Mouse (Mus musculus): ENCODE results near the gene Inppl1. TPM values are rescaled to one million over a fixed set of nuclear protein-coding genes. Genes with fewer than 3 reads are reported as not detected.

Gene Inppl1
- 70.0 and 73.6 TPM in 2 replicates for polyA plus RNA-seq (2012; rRNA removed)

GRCm38 (mm10) chr7:101837606-101838471 is at the start of gene Inppl1:
Gene Inppl1 (minus strand): TSS chr7:101838229.
- peak; percentile 42 for DNase-seq (ENCODE audit: low read depth)

DNA sequence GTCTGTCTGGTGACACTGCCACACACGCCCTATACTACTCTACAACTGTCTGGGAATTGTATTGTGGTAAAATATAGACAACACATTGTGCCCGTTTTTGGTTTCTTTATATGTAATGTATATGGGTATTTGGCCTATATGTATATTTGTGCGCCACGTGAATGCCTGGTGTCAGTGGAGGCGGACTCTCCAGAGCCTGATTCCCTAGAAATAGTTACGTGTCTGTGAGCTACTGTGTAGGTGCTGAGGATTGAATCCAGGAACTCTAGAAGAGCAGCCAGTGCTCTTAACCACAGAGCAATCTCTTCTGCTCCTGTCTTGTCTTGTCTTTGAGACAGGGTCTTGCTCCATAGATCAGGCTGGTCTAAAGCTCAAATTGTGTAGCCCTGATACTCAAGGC is 48.2 kb upstream of the Inppl1 start:
- DNase-seq (ENCODE audit: low read depth), result no peak

- no peak for DNase-seq (ENCODE audit: low read depth)
Observed at GRCm38 (mm10) chr7:101884160-101884559, 46.1 kb upstream of the Inppl1 start.

- DNase-seq (ENCODE audit: low read depth), result no peak
Observed at GRCm38 (mm10) chr7:101882413-101883154, 44.6 kb upstream of the Inppl1 start.

DNA sequence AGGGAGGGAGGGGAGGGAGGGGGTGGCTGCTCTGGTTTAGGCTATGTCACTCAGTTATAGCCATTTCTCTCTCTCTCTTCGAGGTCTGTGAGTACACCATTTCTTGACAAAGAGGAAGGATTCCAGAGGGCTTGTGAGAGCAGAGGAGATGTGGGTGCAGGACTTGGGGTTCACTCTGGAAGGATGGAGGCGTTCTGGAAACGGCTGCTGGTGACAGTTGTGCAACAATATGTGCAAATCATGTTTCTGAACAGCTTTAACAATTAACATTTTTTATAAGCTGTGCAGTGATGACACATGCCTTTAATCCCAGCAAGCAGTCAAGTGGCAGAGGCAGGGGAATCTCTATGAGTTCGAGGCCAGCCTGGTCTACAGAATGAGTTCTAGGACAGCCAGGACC is 42.8 kb upstream of the Inppl1 start:
- DNase-seq (ENCODE audit: low read depth), result no peak

GRCm38 (mm10) chr7:101875978-101876377 is 37.9 kb upstream of the Inppl1 start:
- no peak for DNase-seq (ENCODE audit: low read depth)

DNA sequence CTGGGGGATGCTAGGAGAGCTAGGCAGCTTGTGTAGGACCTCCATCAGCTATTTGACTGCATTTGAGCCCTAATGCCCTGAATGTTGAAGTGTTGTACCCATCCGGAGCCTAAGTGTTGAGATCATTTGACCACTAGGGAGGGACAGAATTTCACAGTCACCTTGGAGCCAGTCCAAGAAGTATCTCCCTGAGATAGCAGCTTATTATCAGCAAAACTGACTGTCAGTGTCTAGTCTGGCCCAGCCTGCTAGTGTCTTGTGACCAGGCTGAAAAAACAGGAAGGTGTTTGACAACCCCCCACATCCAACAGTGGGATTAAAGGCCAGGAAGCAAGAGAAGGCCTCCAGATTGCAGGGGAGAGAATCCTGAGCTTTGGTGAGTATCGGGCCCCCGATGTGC is 33.3 kb upstream of the Inppl1 start:
- DNase-seq (ENCODE audit: low read depth), result no peak

- DNase-seq (ENCODE audit: low read depth), result no peak
Observed at GRCm38 (mm10) chr7:101870629-101871028, 32.6 kb upstream of the Inppl1 start, which contains the start of gene Folr1. Gene Folr1 (minus strand): TSS chr7:101870788.

DNA sequence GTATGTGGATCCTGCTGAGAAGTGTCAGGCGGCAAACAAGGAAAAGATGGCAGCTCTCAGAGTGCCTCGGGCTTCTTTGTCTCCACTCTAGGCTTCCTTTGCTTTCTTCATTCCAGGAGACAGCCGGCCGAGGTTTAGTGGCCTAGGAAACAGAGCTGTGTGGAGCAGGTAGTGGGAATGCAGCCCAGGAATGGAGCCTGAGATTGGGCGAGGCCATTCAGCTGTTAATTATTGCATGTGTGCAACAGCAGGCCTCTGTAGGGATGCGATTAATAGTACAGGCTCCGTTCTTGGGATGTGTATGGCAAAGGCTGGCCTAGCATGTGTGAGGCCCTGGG is 31.1 kb upstream of the Inppl1 start:
- no peak for DNase-seq (ENCODE audit: low read depth)

DNA sequence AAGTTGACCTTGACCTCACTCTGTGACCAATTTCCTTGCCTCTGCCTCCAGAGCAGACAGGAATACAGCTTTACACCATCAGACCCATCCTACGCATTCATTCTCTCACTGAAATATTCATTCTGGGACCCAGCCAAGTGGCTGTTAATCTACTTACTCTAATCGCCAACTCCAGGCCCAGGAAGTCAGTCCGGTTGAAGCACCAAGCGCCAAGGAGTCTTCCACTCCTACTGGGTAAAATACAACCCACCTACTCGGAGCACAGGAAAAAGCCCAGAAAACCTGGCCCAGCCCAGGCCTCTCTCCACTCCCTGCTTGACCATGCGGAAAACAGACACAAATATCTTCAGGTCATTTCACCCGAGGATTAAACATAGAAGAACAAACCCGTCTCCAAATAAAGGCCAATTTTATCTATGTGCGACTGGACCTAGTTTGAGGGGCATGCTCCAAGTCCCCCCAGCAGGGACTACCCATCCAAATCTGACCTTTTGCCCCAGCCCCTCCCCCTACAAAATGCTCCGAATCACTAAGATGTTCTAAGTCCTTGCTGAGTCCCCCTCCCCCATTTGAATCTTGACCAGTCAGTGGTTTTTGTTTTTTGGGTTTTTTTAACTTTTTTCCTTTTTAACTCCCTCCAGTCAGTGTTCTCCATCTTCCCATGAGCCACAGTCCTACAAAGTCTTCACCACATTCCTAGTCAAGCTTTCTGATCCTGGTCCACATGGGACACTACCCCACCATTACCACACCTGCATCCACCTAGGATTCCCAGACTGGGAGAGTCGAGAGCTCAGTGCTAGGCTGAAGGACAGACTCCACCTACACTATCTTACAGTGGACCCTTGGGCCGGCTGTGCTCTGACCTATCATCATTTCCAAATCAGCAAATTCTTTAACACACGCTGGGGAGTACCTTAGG is 30.5 kb upstream of the Inppl1 start:
- peak; percentile 85 for DNase-seq (ENCODE audit: low read depth)

DNA sequence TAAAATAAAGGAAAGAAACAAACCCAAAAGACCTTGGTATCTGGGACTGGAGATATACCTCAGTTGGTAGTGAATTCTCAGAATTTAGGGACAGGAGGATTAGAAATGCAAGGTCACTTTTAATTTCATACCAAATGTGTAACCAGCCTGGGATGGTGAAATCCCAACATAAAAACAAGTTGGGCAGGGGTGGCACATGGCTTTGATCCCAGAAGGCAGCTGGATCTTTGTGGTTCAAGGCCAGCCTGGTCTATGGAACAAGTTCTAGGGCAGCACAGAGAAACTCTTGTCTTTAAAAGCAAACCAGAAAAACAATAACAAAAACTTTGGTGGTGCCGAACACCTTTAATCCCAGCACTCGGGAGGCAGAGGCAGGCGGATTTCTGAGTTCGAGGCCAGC is 29.5 kb upstream of the Inppl1 start:
- no peak for DNase-seq (ENCODE audit: low read depth)

DNA sequence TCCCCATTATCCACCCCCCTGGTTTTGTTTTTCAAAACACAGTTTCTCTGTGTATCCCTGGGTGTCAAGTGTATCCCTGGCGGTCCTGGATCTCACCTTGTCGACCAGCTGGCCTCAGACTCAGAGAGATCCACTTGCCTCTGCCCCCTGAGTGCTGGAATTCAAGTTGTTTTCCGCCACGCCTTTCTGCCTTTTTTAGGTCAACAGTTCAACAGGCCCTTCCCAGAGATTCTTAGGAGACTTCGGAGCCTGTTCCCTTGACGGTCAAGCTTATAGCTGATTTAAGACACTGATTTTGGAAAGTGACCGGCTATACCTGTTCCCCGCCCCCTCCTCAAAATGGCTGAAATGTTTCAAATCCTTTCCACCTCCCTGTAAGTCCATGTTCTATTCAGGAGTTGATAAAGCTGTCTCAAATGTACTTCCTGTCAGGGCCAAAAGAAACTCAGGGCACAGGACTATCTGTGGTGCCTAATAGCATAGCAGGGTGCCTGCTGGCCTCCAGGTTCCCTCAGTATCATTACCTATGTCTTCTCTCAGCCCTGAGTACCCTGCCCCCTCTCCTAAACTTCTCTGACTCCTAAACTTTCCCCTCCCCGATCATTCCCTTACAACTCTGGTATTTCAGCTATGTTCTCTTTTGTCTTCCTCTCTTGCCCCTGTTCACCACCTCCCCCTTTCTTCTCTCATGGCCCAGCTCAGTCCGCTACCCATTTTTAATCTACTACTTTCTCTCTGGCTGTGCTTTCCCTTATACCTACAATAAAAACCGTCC is 28.6 kb upstream of the Inppl1 start:
- no peak for DNase-seq (ENCODE audit: low read depth)

GRCm38 (mm10) chr7:101863415-101863814 is 25.4 kb upstream of the Inppl1 start, which contains the start of gene Anapc15:
Gene Anapc15 (plus strand): TSS chr7:101863715.
- DNase-seq (ENCODE audit: low read depth), result no peak

DNA sequence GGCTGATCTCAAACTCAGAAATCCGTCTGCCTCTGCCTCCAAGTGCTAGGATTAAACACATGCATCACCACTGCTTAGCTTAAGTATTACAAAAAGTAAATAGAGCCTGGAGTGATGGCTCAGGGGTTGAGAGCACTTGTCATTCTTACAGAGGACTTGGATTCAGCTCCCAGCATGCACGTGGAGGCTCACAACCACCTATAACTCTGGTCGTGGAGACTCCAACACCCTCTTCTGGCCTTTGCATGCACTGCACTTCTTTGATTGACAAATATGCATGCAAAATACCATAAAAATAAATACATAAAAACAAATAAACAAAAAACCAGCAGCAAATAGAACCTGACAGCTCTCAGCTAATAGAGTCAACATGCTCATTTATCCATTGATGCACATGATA is 24.3 kb upstream of the Inppl1 start:
- no peak for DNase-seq (ENCODE audit: low read depth)

- DNase-seq (ENCODE audit: low read depth), result no peak
Observed at GRCm38 (mm10) chr7:101860978-101861377, 22.9 kb upstream of the Inppl1 start.

- DNase-seq (ENCODE audit: low read depth), result no peak
Observed at GRCm38 (mm10) chr7:101858362-101858761, 20.3 kb upstream of the Inppl1 start.

DNA sequence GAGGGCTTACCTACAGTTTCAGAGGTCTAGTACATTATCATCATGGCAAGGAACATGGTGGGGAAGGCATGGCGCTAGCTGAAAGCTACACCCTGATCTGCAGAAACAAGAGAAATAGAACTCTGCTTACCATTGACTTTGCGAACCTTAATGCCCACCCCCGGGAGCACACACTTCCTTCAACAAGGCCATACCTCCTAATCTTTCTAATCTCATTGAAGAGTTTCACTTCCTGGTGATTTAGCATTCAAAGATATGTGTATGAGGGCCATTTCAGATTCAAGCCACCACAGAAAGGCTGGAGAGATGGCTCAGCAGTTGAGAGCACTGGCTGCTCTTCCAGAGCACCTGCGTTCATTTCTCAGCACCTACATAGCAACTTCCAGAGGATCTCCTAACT is 19.1 kb upstream of the Inppl1 start, which contains the start of gene Folr2:
Gene Folr2, minus strand, starts transcription at position 101 of the 400 bp plus-strand sequence.
- DNase-seq (ENCODE audit: low read depth), result no peak

DNA sequence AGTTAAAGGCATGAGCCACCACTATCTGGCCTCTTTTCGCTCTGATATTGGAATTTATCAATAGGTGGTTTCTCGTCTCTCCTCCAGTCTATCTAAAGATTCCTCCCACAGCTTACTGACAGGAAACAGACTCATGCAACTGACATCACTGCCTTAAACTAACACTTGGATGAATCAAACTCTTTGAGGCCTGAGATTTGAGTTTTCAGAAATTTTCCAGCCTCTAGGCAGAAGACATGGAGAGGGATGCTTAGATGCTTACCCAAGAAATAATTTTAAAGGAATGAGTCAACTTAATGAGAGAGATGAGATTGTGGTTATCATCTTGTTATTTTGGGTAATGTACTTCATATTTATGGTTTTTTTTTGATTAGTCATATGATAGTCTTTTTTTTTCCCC is 15.8 kb upstream of the Inppl1 start:
- no peak for DNase-seq (ENCODE audit: low read depth)

- DNase-seq (ENCODE audit: low read depth), result no peak
Observed at GRCm38 (mm10) chr7:101852846-101853245, 14.8 kb upstream of the Inppl1 start.

DNA sequence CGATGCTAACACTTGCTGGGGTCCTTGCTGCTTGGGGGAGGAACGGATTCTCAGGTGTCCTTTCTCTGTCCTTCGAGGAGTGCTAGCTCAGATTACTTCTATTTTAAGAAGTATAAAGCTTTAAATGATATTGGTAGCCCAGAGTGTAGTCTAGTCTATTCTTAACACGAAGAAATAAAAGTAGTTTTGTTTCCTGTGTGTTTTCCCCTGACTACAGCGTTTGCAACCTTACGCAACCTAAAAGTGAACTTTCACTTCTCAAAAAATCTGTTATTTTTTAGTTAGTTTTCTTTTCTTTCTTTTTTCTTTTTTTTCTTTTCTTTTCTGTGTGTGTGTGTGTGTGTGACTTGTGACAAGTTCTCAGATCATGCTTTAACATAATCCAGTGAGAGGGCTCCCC is 13.7 kb upstream of the Inppl1 start:
- DNase-seq (ENCODE audit: low read depth), result no peak

GRCm38 (mm10) chr7:101847934-101848333 is 9.9 kb upstream of the Inppl1 start:
- no peak for DNase-seq (ENCODE audit: low read depth)
